Mouse (Mus musculus): Measurements from ENCODE around the gene Ralbp1. TPM values are rescaled to one million over a fixed set of nuclear protein-coding genes. Genes with fewer than 3 reads are reported as not detected.
A peak's percentile ranks its signal among the peaks of the same experiment; 100 is the strongest.

Ralbp1 gene
- total and polyA plus RNA-seq, 2 experiments from 2014 or later: 42.0 to 50.0 TPM

DNA sequence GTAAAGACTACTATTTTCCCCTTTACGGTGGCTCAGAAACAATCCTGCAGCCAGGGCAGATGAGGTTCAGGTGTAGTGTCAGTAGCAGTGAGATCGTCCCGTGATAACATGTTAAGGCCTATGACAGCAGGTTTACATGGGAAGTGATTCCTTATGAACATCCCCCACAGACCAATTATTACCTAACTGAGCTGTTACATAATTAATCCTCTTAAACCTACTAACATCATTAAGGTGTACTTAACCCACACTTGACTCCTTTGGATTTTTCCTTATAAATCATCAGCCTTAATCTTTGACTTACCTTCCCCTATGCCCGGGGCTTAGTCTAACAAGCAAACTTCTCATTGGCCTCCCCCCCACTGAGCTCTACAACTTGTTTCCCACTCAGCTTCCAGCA lies 12.4 kb downstream of the Ralbp1 start:
- H3K27me3 ChIP-seq (ENCODE audit: insufficient read depth, low read length): no peaks in the 10 kb centered on the region
- 86% methylated on average over 4 of the region's 4 CpGs for WGBS
- no peak overlapping the region for H3K27ac ChIP-seq (ENCODE audit: low read depth, low read length)
- ATAC-seq (ENCODE audit: low FRiP score) (no peak), DNase-seq (ENCODE audit: low spot score) (no peak)
- no peak overlapping the region for H3K4me3 ChIP-seq (ENCODE audit: low read depth, low read length)
- no peak for TF ChIP-seq CTCF (IDR thresholded peaks at IDR 0.05)
- H3K9ac ChIP-seq (replicated peaks; ENCODE audit: low read length, poor library complexity, severe bottlenecking): no peak overlapping the region
- H3K4me1 ChIP-seq (ENCODE audit: insufficient read depth, low read length): peaks cover 5% of the 10 kb centered on the region
- H3K4me2 ChIP-seq (ENCODE audit: low read depth, low read length, poor library complexity, severe bottlenecking): no peak overlapping the region
- H3K36me3 ChIP-seq (ENCODE audit: insufficient read depth, low read length): no peaks in the 10 kb centered on the region
- H3K9me3 ChIP-seq (ENCODE audit: low read length): no peaks in the 10 kb centered on the region

DNA sequence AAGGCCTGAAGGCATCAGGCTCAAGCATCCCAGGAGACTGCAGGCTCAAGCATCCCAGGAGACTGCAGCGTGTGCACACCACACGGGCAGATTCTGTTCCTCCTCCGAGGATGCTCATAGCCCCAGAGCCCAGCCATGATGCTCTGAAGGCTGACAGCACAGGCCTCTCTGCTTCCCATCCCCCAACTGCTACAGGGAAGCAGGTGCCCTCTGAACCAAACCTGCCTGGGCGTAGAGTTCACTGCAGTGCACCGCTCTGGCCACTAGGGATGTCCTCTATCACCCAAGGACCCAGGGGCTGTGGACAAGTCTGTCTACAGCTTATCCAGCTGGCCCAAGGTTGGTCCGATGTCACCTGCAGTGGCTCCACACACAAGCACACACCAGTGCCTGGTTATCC lies 12.9 kb downstream of the Ralbp1 start:
- Histone ChIP-seq H3K27me3 (ENCODE audit: insufficient read depth, low read length) (no peaks in the 10 kb centered on the region), H3K36me3 (ENCODE audit: insufficient read depth, low read length) (0 out of 2 replicates have a peak, but pooled peaks cover under 1% of the 10 kb centered on the region), H3K27ac (ENCODE audit: low read depth, low read length) (no peak overlapping the region), H3K4me2 (ENCODE audit: low read depth, low read length, poor library complexity, severe bottlenecking) (no peak overlapping the region), H3K9me3 (ENCODE audit: low read length) (no peaks in the 10 kb centered on the region), H3K4me3 (ENCODE audit: low read depth, low read length) (no peak overlapping the region), H3K4me1 (ENCODE audit: insufficient read depth, low read length) (peaks cover 5% of the 10 kb centered on the region), H3K9ac (replicated peaks; ENCODE audit: low read length, poor library complexity, severe bottlenecking) (no peak overlapping the region)
- ATAC-seq (ENCODE audit: low FRiP score): no peak
- peak; percentile 60 for TF ChIP-seq CTCF (IDR thresholded peaks at IDR 0.05)
- peak; percentile 24 for DNase-seq (ENCODE audit: low spot score)
- 37% methylated on average over 6 of the region's 6 CpGs for WGBS

DNA sequence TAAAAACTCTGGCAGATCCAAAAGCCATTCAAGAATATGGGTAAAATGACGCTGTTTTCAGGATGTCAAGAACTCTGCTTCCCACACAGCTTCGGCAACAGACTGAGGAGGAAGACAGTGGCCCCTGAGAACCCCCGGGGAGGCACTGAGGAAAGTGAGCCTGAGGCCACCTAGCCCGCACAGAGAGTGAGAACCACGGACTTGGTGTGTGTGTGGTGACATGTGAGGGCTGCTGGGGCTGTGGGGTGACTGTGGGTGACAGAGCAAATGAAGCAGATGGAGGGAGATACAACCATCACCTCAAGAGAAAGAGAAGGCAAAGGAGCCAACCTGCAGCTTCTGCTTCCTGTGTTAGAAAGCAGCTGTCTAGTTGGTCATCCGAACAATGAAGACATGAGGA lies 13.5 kb downstream of the Ralbp1 start:
- H3K4me3 ChIP-seq (ENCODE audit: low read depth, low read length): no peak overlapping the region
- no peaks in the 10 kb centered on the region for H3K9me3 ChIP-seq (ENCODE audit: low read length)
- no peak for TF ChIP-seq CTCF (IDR thresholded peaks at IDR 0.05)
- H3K27me3 ChIP-seq (ENCODE audit: insufficient read depth, low read length): no peaks in the 10 kb centered on the region
- no peak for DNase-seq (ENCODE audit: low spot score)
- peaks cover 5% of the 10 kb centered on the region for H3K4me1 ChIP-seq (ENCODE audit: insufficient read depth, low read length)
- peaks cover 6% of the 10 kb centered on the region; the same call in 1 of the 2 replicates for H3K36me3 ChIP-seq (ENCODE audit: insufficient read depth, low read length)
- 63% methylated on average over 6 of the region's 6 CpGs for WGBS
- H3K9ac ChIP-seq (replicated peaks; ENCODE audit: low read length, poor library complexity, severe bottlenecking): no peak overlapping the region
- H3K27ac ChIP-seq (ENCODE audit: low read depth, low read length): 0 out of 2 replicates have a peak overlapping the region, but pooled peaks have one; percentile 26
- ATAC-seq (ENCODE audit: low FRiP score): no peak
- no peak overlapping the region for H3K4me2 ChIP-seq (ENCODE audit: low read depth, low read length, poor library complexity, severe bottlenecking)

DNA sequence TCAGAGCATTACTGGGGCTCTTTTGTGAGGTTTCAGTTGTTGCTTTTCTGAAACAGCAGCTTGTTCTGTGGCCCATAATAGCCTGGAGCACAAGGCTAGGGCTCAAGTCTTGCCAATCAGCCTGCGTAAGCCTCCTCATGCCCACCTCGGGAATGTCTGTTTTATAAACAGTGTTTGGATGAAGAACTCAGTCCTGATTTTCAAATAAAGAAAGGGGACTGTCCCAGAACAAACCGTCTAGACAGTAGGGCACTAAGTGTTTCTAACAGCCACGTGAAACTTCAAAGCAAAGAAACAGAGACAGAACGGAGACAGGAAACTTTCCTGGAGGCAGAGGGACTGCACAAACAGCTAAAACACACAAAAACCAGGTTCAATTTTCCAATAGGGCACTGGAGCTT lies 14.0 kb downstream of the Ralbp1 start:
- peak overlapping the region; percentile 26; the same call in 1 of the 2 replicates for H3K27ac ChIP-seq (ENCODE audit: low read depth, low read length)
- no peak for ATAC-seq (ENCODE audit: low FRiP score)
- H3K9ac ChIP-seq (replicated peaks; ENCODE audit: low read length, poor library complexity, severe bottlenecking): no peak overlapping the region
- H3K36me3 ChIP-seq (ENCODE audit: insufficient read depth, low read length): peaks cover 6% of the 10 kb centered on the region; the same call in 1 of the 2 replicates
- DNase-seq (ENCODE audit: low spot score): no peak
- no peak overlapping the region for H3K4me2 ChIP-seq (ENCODE audit: low read depth, low read length, poor library complexity, severe bottlenecking)
- H3K4me3 ChIP-seq (ENCODE audit: low read depth, low read length): no peak overlapping the region
- WGBS: 30% methylated on average over 5 of the region's 5 CpGs
- H3K27me3 ChIP-seq (ENCODE audit: insufficient read depth, low read length): no peaks in the 10 kb centered on the region
- no peaks in the 10 kb centered on the region for H3K9me3 ChIP-seq (ENCODE audit: low read length)
- TF ChIP-seq CTCF (IDR thresholded peaks at IDR 0.05): no peak
- peaks cover 5% of the 10 kb centered on the region for H3K4me1 ChIP-seq (ENCODE audit: insufficient read depth, low read length)

DNA sequence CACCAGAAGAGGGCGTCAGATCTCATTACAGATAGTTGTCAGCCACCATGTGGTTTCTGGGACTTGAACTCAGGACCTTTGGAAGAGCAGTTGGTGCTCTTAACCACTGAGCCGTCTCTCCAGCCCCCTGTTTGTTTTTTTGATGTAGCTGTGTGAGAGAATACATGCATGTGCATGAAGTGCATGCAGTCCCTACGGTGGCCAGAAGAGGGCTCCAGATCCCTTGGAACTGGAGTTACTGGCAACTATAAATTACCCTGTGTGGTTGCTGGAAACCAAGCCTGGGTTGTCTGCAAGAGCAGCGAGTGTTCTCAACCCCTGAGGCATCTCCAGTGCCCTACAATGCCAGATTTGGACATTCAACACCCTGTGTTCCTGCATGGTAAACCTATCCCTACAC lies 15.5 kb downstream of the Ralbp1 start:
- H3K27ac ChIP-seq (ENCODE audit: low read depth, low read length): no peak overlapping the region
- no peaks in the 10 kb centered on the region for H3K9me3 ChIP-seq (ENCODE audit: low read length)
- H3K9ac ChIP-seq (replicated peaks; ENCODE audit: low read length, poor library complexity, severe bottlenecking): no peak overlapping the region
- peak; percentile 73 for TF ChIP-seq CTCF (IDR thresholded peaks at IDR 0.05)
- DNase-seq (ENCODE audit: low spot score) (peak; percentile 54), ATAC-seq (ENCODE audit: low FRiP score) (no peak)
- H3K4me3 ChIP-seq (ENCODE audit: low read depth, low read length): no peak overlapping the region
- H3K27me3 ChIP-seq (ENCODE audit: insufficient read depth, low read length): no peaks in the 10 kb centered on the region
- peaks cover 10% of the 10 kb centered on the region for H3K36me3 ChIP-seq (ENCODE audit: insufficient read depth, low read length)
- H3K4me2 ChIP-seq (ENCODE audit: low read depth, low read length, poor library complexity, severe bottlenecking): no peak overlapping the region
- WGBS: 43% methylated on average over 4 of the region's 4 CpGs
- H3K4me1 ChIP-seq (ENCODE audit: insufficient read depth, low read length): peaks cover 5% of the 10 kb centered on the region

DNA sequence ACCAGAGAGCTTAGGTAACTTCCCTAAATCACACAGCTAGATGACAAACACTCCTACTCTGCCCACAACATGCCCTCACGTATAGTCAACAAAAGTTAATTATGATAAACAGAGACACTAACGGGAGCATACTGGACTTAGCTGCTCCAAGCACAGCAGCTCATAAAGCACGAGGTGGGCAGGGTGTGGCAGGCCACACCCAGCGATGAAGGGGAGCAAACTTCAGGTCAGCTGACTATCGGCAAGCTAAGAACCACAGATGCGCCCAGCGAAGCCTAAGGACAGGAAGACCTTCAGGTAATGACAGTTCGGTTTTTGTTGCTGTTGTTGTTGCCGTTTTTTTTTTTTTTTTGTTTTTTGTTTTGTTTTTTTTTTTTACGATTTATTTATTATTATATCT lies 15.9 kb downstream of the Ralbp1 start:
- peaks cover 5% of the 10 kb centered on the region for H3K4me1 ChIP-seq (ENCODE audit: insufficient read depth, low read length)
- H3K9me3 ChIP-seq (ENCODE audit: low read length): no peaks in the 10 kb centered on the region
- no peaks in the 10 kb centered on the region for H3K27me3 ChIP-seq (ENCODE audit: insufficient read depth, low read length)
- H3K36me3 ChIP-seq (ENCODE audit: insufficient read depth, low read length): peaks cover 10% of the 10 kb centered on the region
- no peak overlapping the region for H3K4me3 ChIP-seq (ENCODE audit: low read depth, low read length)
- ATAC-seq (ENCODE audit: low FRiP score) (no peak), DNase-seq (ENCODE audit: low spot score) (no peak)
- WGBS: 89% methylated on average over 9 of the region's 10 CpGs
- H3K27ac ChIP-seq (ENCODE audit: low read depth, low read length): no peak overlapping the region
- H3K9ac ChIP-seq (replicated peaks; ENCODE audit: low read length, poor library complexity, severe bottlenecking): no peak overlapping the region
- no peak for TF ChIP-seq CTCF (IDR thresholded peaks at IDR 0.05)
- H3K4me2 ChIP-seq (ENCODE audit: low read depth, low read length, poor library complexity, severe bottlenecking): no peak overlapping the region
